Mouse (Mus musculus) testis, postnatal 10 days (tissue): Measurements from ENCODE around the gene Kcna10.

Source experiments
- DNase-seq: peaks from one replicate; pipeline ENCODE4 v3.0.0; 2021; ENCODE audit warnings: low spot score

The Kcna10 gene

GRCm38 (mm10) chr3:107241389-107242094, 58.7 kb downstream of the Kcna10 start:
- no peak for DNase-seq
